Mouse (Mus musculus) cerebellum, adult 2 months (tissue): ENCODE measurements around the gene Lurap1l. TPM values are rescaled to one million over a fixed set of nuclear protein-coding genes. Genes with fewer than 3 reads are reported as not detected.

Experiments used
- DNase-seq, 2 experiments: peaks; one replicate each; pipeline ENCODE4 v3.0.0; 2021
- H3K27ac ChIP-seq: fragments of 200-500 bp; 2 replicates; pipeline ENCODE4 v1.5.1; 2012; ENCODE audit warnings: low read length, control low read depth, inconsistent platforms; ENCODE audit not compliant: insufficient read depth
- H3K27me3 ChIP-seq: fragments of 200-500 bp; 2 replicates; pipeline ENCODE4 v1.6.1; 2012; ENCODE audit warnings: inconsistent platforms, mild to moderate bottlenecking, low read length, moderate library complexity; ENCODE audit not compliant: control insufficient read depth, insufficient read depth
- H3K4me1 ChIP-seq: fragments of 200-500 bp; 2 replicates; pipeline ENCODE4 v1.6.1; 2011; ENCODE audit warnings: low read length; ENCODE audit not compliant: control insufficient read depth, insufficient read depth
- H3K4me3 ChIP-seq: fragments of 200-500 bp; replicated peaks from 2 replicates; pipeline ENCODE3; 2011; ENCODE audit warnings: mild to moderate bottlenecking, low read depth, low read length, control low read depth; ENCODE audit not compliant: insufficient read depth
- CTCF ChIP-seq: fragments of 200-500 bp; IDR thresholded peaks from 2 replicates; pipeline ENCODE4 v1.5.1; 2011; ENCODE audit warnings: low read depth, mild to moderate bottlenecking, control low read depth, low read length, moderate library complexity, borderline replicate concordance; ENCODE audit not compliant: insufficient read depth
- POLR2A ChIP-seq: fragments of 200-500 bp; IDR thresholded peaks from 2 replicates; pipeline ENCODE4 v1.6.1; 2011; ENCODE audit warnings: low read length, control low read depth, borderline replicate concordance; ENCODE audit not compliant: insufficient read depth
- WGBS: fragments of 180-500 bp; shearing (Covaris S2); methylation state at CpG from one replicate; pipeline ENCODE4 v1.1.7; 2018; 5-methylcytosine and 5-hydroxymethylcytosine counted together
- polyA plus RNA-seq: library from polyadenylated mRNA; depleted of rRNA; stranded (reverse); fragments of >200 nt; gene quantifications from 2 replicates; pipeline ENCODE4 v1.2.3, GENCODE M21; 2012

Gene Lurap1l
- polyA plus RNA-seq, 1 experiment, result 7.0 TPM

DNA sequence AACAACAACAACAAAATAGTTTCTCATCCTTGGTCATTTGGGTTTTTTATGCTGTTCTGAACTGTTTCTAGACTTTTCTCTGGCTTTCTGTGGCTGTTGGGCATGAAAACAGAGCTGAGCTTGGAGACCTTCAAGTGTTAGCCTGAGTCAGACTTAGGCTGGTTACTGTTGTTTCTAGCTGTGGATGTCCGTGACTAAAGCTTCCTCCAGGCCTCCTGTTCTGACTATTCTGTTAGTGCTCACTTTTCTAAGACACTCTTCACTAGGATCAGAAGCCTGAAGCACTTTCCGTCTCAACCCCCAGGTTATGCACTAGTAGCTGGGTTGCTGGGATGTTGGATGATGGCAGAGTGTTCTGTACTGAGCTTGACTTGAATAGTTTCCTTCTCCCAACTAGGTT, 28.7 kb downstream of the Lurap1l start:
- Histone ChIP-seq H3K4me1 (no peaks in the 10 kb centered on the region), H3K27me3 (no peaks in the 10 kb centered on the region), H3K4me3 (no peak overlapping the region), H3K27ac (no peak overlapping the region)
- WGBS, result 97% methylated on average over 2 of the region's 2 CpGs
- DNase-seq, result no peak
- no peak for TF ChIP-seq POLR2A
- no peak for TF ChIP-seq CTCF

DNA sequence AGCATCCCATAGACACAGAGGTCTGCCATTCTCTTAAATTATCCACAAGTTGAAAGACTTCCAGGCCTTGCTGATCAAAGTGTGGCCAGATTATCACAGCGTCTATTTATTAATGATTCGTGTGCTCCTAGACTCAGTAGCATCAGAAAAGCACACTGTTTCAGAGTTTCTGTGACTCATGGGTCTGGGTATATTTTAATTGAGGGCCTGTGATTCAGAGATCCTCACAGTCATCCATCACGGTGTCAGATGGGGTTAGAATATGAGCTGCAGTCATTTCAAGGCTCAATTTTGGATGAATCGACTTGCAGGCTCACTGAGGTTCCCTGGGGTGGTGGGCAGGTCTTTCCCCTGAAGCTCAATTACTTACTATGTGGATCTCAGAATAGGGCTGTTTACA, 30.5 kb downstream of the Lurap1l start:
- no peak overlapping the region for H3K27ac ChIP-seq
- TF ChIP-seq POLR2A, result no peak
- TF ChIP-seq CTCF, result no peak
- H3K27me3 ChIP-seq, result no peaks in the 10 kb centered on the region
- no peak for DNase-seq
- WGBS, result 75% methylated on average over 4 of the region's 4 CpGs
- no peak overlapping the region for H3K4me3 ChIP-seq
- no peaks in the 10 kb centered on the region for H3K4me1 ChIP-seq

DNA sequence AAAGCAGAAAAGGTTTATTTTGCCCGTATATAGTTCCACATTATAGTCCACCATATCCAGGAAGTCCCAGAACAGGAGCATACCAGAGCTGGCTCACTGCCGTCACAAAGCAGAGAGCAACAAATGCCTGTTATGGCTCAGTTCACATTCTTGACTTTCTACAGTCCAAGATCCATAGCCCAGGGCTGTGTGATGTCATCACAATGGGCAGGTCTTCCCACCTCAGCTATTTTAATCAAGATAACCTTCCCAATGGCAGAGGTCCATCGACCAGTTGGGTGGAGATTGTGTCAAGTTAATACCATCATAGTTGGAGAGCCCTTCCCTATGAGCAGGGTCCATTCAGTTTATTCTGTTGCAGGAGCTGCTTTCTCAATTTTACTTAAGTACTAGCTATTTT, 31.5 kb downstream of the Lurap1l start:
- H3K4me3 ChIP-seq, result no peak overlapping the region
- 87% methylated on average over 3 of the region's 3 CpGs for WGBS
- TF ChIP-seq CTCF, result no peak
- no peak for TF ChIP-seq POLR2A
- no peaks in the 10 kb centered on the region for H3K4me1 ChIP-seq
- H3K27ac ChIP-seq, result no peak overlapping the region
- H3K27me3 ChIP-seq, result no peaks in the 10 kb centered on the region
- no peak for DNase-seq

DNA sequence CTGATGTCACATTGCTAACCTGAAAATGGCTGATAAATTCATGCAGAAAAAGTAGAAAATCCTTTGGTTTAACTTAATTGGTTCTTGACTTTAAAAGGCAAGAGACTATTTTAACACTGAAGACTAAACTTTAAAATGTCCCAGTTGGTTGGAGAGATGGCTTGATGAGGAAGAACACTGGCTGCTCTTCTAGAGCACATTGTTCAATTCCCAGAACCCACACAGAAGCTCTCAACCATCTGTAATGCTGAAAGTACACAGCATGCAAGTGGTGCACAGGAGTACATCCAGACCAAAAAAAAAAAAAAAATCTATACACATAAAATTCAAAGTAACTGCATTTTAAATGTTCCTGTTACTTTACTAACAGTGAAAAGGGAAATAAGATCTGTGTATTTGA, 34.2 kb downstream of the Lurap1l start:
- Histone ChIP-seq H3K4me1 (no peaks in the 10 kb centered on the region), H3K4me3 (no peak overlapping the region), H3K27me3 (no peaks in the 10 kb centered on the region), H3K27ac (no peak overlapping the region)
- no peak for TF ChIP-seq CTCF
- no peak for TF ChIP-seq POLR2A
- DNase-seq, result no peak

DNA sequence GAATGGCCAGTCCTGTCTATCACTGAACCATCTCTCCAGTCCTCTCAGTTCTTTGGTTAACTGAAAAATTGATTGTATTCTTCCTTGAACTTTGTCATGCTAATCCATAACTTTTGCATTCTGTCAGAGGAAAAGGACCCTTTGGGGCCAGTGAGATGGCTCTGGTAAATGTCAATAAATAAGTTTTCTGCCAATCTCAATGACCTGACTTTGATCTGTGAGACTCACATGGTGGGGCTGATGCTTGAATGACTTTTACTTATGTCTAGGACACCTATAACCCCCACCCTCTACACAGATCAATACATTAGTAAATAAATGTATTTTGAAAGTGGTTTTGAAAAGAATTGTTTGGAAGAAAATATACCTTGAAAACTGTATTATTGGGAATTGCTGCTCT, 38.7 kb downstream of the Lurap1l start:
- H3K4me1 ChIP-seq, result no peaks in the 10 kb centered on the region
- no peak overlapping the region for H3K27ac ChIP-seq
- TF ChIP-seq POLR2A, result no peak
- no peak for TF ChIP-seq CTCF
- H3K4me3 ChIP-seq, result no peak overlapping the region
- DNase-seq, result no peak
- no peaks in the 10 kb centered on the region for H3K27me3 ChIP-seq

DNA sequence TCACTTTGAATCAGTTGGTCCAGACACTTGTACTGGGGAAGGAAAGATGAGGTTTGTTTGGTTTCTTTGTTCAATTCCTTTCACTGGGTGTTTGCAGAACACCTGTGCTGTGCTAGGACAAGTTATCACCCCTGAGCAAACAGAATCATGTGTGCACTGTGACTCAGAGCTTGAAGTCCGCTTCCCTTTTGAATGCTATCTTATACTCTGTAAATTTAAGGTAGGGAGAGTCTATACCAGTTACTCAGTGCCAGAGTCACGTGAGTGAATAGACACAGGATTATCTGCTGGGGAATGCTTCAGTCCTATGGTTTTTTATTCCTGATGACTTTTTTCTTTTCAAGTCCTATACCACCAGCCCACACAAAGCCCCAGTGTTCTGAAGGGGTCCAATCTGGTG, 39.3 kb downstream of the Lurap1l start:
- no peaks in the 10 kb centered on the region for H3K4me1 ChIP-seq
- TF ChIP-seq CTCF (no peak), POLR2A (no peak)
- no peak overlapping the region for H3K27ac ChIP-seq
- H3K27me3 ChIP-seq, result no peaks in the 10 kb centered on the region
- DNase-seq, result no peak
- H3K4me3 ChIP-seq, result no peak overlapping the region
- WGBS, result 88% methylated on average over 2 of the region's 2 CpGs

DNA sequence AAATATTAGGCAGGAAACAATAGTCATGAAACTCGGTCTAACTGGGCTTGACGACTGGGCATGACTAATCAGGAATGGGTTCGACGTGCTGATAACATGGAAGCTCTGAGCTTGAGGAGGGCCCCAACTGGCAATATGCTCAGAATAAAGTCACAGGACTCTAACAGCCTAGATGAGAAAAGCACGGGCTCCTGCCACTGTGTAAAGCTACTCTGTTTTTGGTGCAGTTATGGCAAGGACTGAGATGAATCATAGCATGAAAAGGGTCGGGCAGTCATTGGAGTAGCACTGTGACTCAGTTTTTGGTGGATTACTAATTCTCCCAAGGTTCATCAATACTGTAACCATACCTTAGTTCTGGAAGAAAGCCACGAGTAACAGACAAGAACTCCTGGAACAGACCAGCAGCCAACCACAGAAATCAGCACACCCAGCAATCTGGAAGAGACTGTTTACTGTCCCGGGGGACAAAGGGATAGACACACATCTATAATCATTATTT, 39.9 kb downstream of the Lurap1l start:
- no peak for DNase-seq
- Histone ChIP-seq H3K4me1 (no peaks in the 10 kb centered on the region), H3K4me3 (no peak overlapping the region), H3K27ac (no peak overlapping the region), H3K27me3 (no peaks in the 10 kb centered on the region)
- TF ChIP-seq CTCF (no peak), POLR2A (no peak)
- WGBS, result 48% methylated on average over 8 of the region's 8 CpGs

DNA sequence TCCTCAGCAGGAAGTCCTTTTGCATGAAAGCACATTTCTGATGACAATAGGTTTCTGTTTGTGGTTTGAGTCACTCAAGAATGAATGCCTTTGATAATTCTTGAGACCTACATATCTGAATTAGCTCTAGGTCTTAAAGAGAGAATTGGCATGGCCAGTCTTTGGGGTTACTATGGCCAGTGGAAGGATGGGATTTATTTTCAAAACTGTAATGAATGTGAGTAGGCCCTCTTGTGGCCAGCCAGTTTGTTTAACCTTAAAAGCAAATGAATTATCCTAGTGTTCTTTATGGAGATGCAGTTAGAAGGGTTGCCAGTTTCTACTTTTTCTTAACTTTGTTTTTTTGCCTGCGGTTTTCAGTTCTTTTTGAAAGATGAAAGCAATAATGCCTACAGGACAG, 42.2 kb downstream of the Lurap1l start:
- no peaks in the 10 kb centered on the region for H3K4me1 ChIP-seq

More for the DNA sequence above, 42.2 kb downstream of the Lurap1l start:
- H3K27ac ChIP-seq, result no peak overlapping the region
- no peak for TF ChIP-seq POLR2A
- no peak for TF ChIP-seq CTCF
- H3K4me3 ChIP-seq, result no peak overlapping the region
- no peaks in the 10 kb centered on the region for H3K27me3 ChIP-seq
- WGBS, result 84% methylated on average over 1 of the region's 1 CpGs
- DNase-seq, result no peak
